8 mouse cellular contexts compared by ENCODE assay signal in the genomic region with DNA sequence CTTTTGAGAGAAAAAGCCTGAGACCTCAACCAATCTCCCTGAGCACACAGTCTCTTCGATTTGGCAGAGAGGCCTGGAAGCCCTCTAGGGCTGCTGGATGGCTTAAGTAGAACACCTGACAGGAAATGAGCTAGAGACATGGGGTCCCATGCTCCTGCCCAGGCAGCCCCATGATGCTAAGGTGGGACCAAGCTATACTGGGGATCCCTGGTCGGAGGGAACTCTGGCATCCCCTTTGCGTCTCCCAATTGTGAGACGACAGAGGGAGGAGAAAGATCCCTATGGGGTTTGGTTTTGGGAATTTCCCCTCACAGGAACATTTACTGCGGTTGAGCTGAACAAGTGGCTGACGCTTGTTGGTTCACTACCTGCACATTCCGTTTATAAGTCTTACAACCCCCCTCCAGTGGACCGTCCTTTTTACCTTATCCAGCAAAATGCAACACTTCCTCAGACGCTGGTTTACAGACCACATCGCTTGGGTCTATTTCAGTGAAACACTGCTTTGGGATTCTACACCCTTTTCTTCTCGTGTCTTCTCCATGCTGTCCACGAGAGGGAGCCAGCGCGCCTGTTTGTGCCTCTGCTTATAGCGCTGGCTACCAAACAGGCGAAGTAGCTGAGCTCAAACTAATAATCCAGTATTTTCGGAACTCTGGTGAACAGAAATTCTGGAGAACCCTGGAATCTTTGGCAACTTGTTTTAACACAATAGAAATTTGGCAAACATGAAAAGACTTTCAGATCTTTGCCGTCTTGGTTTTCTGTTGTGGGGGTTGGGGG.
A peak's percentile ranks its signal among the peaks of the same experiment; 100 is the strongest.
DNase-seq lines count a peak whose midpoint lies in the region; ATAC-seq and TF ChIP-seq lines count a peak whose summit lies in the region.

No protein-coding gene starts in this region.

- no peak for TF ChIP-seq EP300 in heart, postnatal 0 days (IDR thresholded peaks at IDR 0.05; ENCODE audit: low read depth)

- no peaks in the 10 kb centered on the region for H3K9me3 ChIP-seq in ES-E14 (ENCODE audit: control insufficient read depth, insufficient read depth, low read depth, low read length)
- H3K9me3 ChIP-seq in heart, postnatal 0 days (replicated peaks; ENCODE audit: control insufficient read depth, low read length): no peaks in the 10 kb centered on the region

- H3K4me3 ChIP-seq in ES-E14 (ENCODE audit: insufficient read depth in 1 of 2, low read depth in 1 of 2, low read length in 2 of 2, poor library complexity in 1 of 2, severe bottlenecking in 1 of 2): peak overlapping the region in 1 of 2 experiments; percentile 7; a peak in 1 of 4 replicates
- no peak overlapping the region for H3K4me3 ChIP-seq in embryonic fibroblast, embryonic 13.5 days (ENCODE audit: insufficient read depth, low read length)
- H3K4me3 ChIP-seq in heart, postnatal 0 days (ENCODE audit: low read depth, low read length): no peak overlapping the region

- no peaks in the 10 kb centered on the region for H3K36me3 ChIP-seq in ES-E14 (ENCODE audit: control insufficient read depth, insufficient read depth, low read length, poor library complexity, severe bottlenecking)
- H3K36me3 ChIP-seq in heart, postnatal 0 days (replicated peaks; ENCODE audit: control insufficient read depth, insufficient read depth, low read length): no peaks in the 10 kb centered on the region

- H3K27ac ChIP-seq in ES-E14 (ENCODE audit: insufficient read depth, low read depth, low read length, poor library complexity, severe bottlenecking): peak overlapping the region; percentile 11; the same call in 1 of the 2 replicates
- H3K27ac ChIP-seq in embryonic fibroblast, embryonic 13.5 days (ENCODE audit: insufficient read depth, low read length): no peak overlapping the region
- no peak overlapping the region; the same call in 1 of the 2 replicates for H3K27ac ChIP-seq in heart, postnatal 0 days (ENCODE audit: low read depth)

- no peak for DNase-seq in ES-E14 (ENCODE audit: low read depth, low spot score)
- DNase-seq in adrenal gland, postnatal 4 days (ENCODE audit: low spot score in 2 of 2): peak; percentile 47 to 53
- peak; percentile 49 for DNase-seq in heart, postnatal 0 days (ENCODE audit: low spot score)
- peak; percentile 64 to 81 for DNase-seq in layer of hippocampus, adult 18-20 months (ENCODE audit: low spot score in 2 of 2)
- DNase-seq in lung, postnatal 25 days (ENCODE audit: low spot score): peak; percentile 76
- DNase-seq in right cerebral cortex, adult 2 months (ENCODE audit: low spot score in 2 of 2): peak; percentile 80 to 85
- DNase-seq in urinary bladder, postnatal 4 days (ENCODE audit: low spot score in 2 of 2): peak; percentile 61 to 82

- ATAC-seq in heart, postnatal 0 days (ENCODE audit: insufficient read depth, low read depth): peak; percentile 58

- WGBS in heart, postnatal 0 days: 14% methylated on average over 18 of the region's 18 CpGs

- peak; percentile 81; the same call in 1 of the 2 replicates for TF ChIP-seq CTCF in embryonic fibroblast, embryonic 13.5 days (IDR thresholded peaks at IDR 0.05; ENCODE audit: borderline replicate concordance, insufficient read depth, low read length)
- TF ChIP-seq CTCF in heart, postnatal 0 days (IDR thresholded peaks at IDR 0.05; ENCODE audit: low read depth): peak; percentile 96

- no peak overlapping the region for H3K4me2 ChIP-seq in heart, postnatal 0 days (ENCODE audit: low read depth, low read length)

- H3K4me1 ChIP-seq in ES-E14 (ENCODE audit: control insufficient read depth in 2 of 2, insufficient read depth in 2 of 2, low read length in 2 of 2, poor library complexity in 1 of 2): peaks cover 7 to 24% of the 10 kb centered on the region in 2 experiments; a peak in 2 of 4 replicates
- peaks cover 10% of the 10 kb centered on the region for H3K4me1 ChIP-seq in embryonic fibroblast, embryonic 13.5 days (ENCODE audit: control insufficient read depth, insufficient read depth, low read length)
- 0 out of 2 replicates have a peak, but pooled peaks cover 7% of the 10 kb centered on the region for H3K4me1 ChIP-seq in heart, postnatal 0 days (ENCODE audit: control insufficient read depth, insufficient read depth)

- H3K27me3 ChIP-seq in heart, postnatal 0 days (ENCODE audit: control insufficient read depth, insufficient read depth, low read length): no peaks in the 10 kb centered on the region

- in situ Hi-C loops in ES-E14 (cut with MboI; ENCODE audit: low sequenced_read_pairs in 2 of 2, unreplicated experiment in 2 of 2): loop anchor here (10.0 kb wide), 2 partner anchors 204 to 234 kb away; no protein-coding TSS in a partner anchor

- no peak for TF ChIP-seq POLR2A in embryonic fibroblast, embryonic 13.5 days (IDR thresholded peaks at IDR 0.05; ENCODE audit: low read depth, low read length)

- H3K9ac ChIP-seq in ES-E14 (ENCODE audit: insufficient read depth, low read depth, low read length, poor library complexity, severe bottlenecking): peak overlapping the region; percentile 18; the same call in 1 of the 2 replicates
- H3K9ac ChIP-seq in heart, postnatal 0 days (replicated peaks; ENCODE audit: low read depth, low read length): no peak overlapping the region

TF ChIP-seq in ES-E14, 5 proteins besides CTCF, POLR2A, EP300 and RAD21:
- TF ChIP-seq ZNF384 (IDR thresholded peaks at IDR 0.05; ENCODE audit: low read depth, low read length) (0 out of 2 replicates have a peak, but pooled peaks have one; percentile 9), ZC3H11A (IDR thresholded peaks at IDR 0.05; ENCODE audit: borderline replicate concordance, low read depth, low read length) (peak; percentile 88), MAFK (IDR thresholded peaks at IDR 0.05; ENCODE audit: insufficient read depth, low read depth, low read length) (no peak), CHD2 (IDR thresholded peaks at IDR 0.05; ENCODE audit: low read depth, low read length) (no peak), HCFC1 (IDR thresholded peaks at IDR 0.05; ENCODE audit: borderline replicate concordance, insufficient read depth, low read length) (no peak)
